Mouse (Mus musculus) ZHBTc4 (cell line): ENCODE measurements around the gene Pdia4.
"Not testable (repeated sequence)": the region's sequence is repeated elsewhere in the genome, so short reads cannot be mapped to it uniquely, and the experiment has no call there.

ENCODE experiments used
- DNase-seq: peaks from one replicate; pipeline ENCODE4 v3.0.0-alpha.2; 2011; ENCODE audit warnings: low read depth, low spot score

The Pdia4 gene

GRCm38 (mm10) chr6:47811324-47811723 lies 1.9 kb downstream of the Pdia4 start:
- DNase-seq: no peak

- DNase-seq: peak; percentile 33
Observed at GRCm38 (mm10) chr6:47810181-47810580, 3.0 kb downstream of the Pdia4 start.

- no peak for DNase-seq
Observed at GRCm38 (mm10) chr6:47809053-47809452, 4.2 kb downstream of the Pdia4 start.

- peak; percentile 19 for DNase-seq
Observed at GRCm38 (mm10) chr6:47808545-47808944, 4.7 kb downstream of the Pdia4 start.

GRCm38 (mm10) chr6:47807419-47807818 lies 5.8 kb downstream of the Pdia4 start:
- DNase-seq: no peak

GRCm38 (mm10) chr6:47805520-47805919 lies 7.7 kb downstream of the Pdia4 start:
- DNase-seq: no peak

- peak; percentile 91 for DNase-seq
Observed at GRCm38 (mm10) chr6:47799079-47799478, 14.2 kb downstream of the Pdia4 start.

- peak; percentile 42 for DNase-seq
Observed at GRCm38 (mm10) chr6:47794106-47794830, 19.0 kb downstream of the Pdia4 start.

- no peak for DNase-seq
Observed at GRCm38 (mm10) chr6:47793284-47793683, 19.9 kb downstream of the Pdia4 start.

- no peak for DNase-seq
Observed at GRCm38 (mm10) chr6:47792533-47792932, 20.7 kb downstream of the Pdia4 start.

GRCm38 (mm10) chr6:47790745-47791144 lies 22.5 kb downstream of the Pdia4 start:
- DNase-seq: peak; percentile 75

GRCm38 (mm10) chr6:47788821-47789220 lies 24.4 kb downstream of the Pdia4 start:
- DNase-seq: no peak

GRCm38 (mm10) chr6:47787941-47788736 lies 25.1 kb downstream of the Pdia4 start:
- DNase-seq: peak; percentile 90

GRCm38 (mm10) chr6:47784707-47785412 lies 28.4 kb downstream of the Pdia4 start:
- DNase-seq: no peak

- DNase-seq: peak; percentile 76
Observed at GRCm38 (mm10) chr6:47781091-47781968, 31.9 kb downstream of the Pdia4 start.

- no peak for DNase-seq
Observed at GRCm38 (mm10) chr6:47780576-47781013, 32.6 kb downstream of the Pdia4 start.

GRCm38 (mm10) chr6:47771760-47772159 lies 41.5 kb downstream of the Pdia4 start:
- DNase-seq: not testable (repeated sequence)

- not testable (repeated sequence) for DNase-seq
Observed at GRCm38 (mm10) chr6:47771113-47771512, 42.1 kb downstream of the Pdia4 start.

GRCm38 (mm10) chr6:47769861-47770260 lies 43.4 kb downstream of the Pdia4 start:
- not testable (repeated sequence) for DNase-seq

- DNase-seq: not testable (repeated sequence)
Observed at GRCm38 (mm10) chr6:47768520-47768919, 44.7 kb downstream of the Pdia4 start.

- DNase-seq: not testable (repeated sequence)
Observed at GRCm38 (mm10) chr6:47767355-47767754, 45.9 kb downstream of the Pdia4 start.
